Mouse (Mus musculus) hindbrain, embryonic 11.5 days (tissue): ENCODE results near the gene Syt1. TPM values are rescaled to one million over a fixed set of nuclear protein-coding genes. Genes with fewer than 3 reads are reported as not detected.

Experiments used
- ATAC-seq: fragments of 200-750 bp; cut with Nextera tagmentation; 2 replicates; pipeline ENCODE4 v1.8.0; 2017; ENCODE audit warnings: mild to moderate bottlenecking, moderate TSS enrichment, moderate library complexity; ENCODE audit not compliant: low FRiP score
- DNase-seq: peaks from one replicate; pipeline ENCODE4 v3.0.0-alpha.2; 2015; ENCODE audit warnings: low spot score
- H3K27ac ChIP-seq: fragments of 300-500 bp; sonication (generic); 2 replicates; pipeline ENCODE4 v1.5.1; 2014; ENCODE audit warnings: mild to moderate bottlenecking, low read depth, low read length
- H3K27me3 ChIP-seq: fragments of 300-500 bp; sonication (generic); 2 replicates; pipeline ENCODE4 v1.6.1; 2014; ENCODE audit warnings: mild to moderate bottlenecking, low read length, moderate library complexity, mixed read lengths; ENCODE audit not compliant: control insufficient read depth, insufficient read depth
- H3K36me3 ChIP-seq: fragments of 300-500 bp; sonication (generic); 2 replicates; pipeline ENCODE4 v1.6.1; 2014; ENCODE audit warnings: mild to moderate bottlenecking, low read length, moderate library complexity, mixed read lengths; ENCODE audit not compliant: control insufficient read depth, insufficient read depth
- H3K4me1 ChIP-seq: fragments of 300-500 bp; sonication (generic); replicated peaks from 2 replicates; pipeline ENCODE4 v1.6.1; 2014; ENCODE audit warnings: low read length, mixed read lengths; ENCODE audit not compliant: control insufficient read depth, insufficient read depth
- H3K4me2 ChIP-seq: fragments of 300-500 bp; sonication (generic); replicated peaks from 2 replicates; pipeline ENCODE4 v1.6.1; 2014; ENCODE audit warnings: mild to moderate bottlenecking, low read depth, low read length
- H3K4me3 ChIP-seq: fragments of 300-500 bp; sonication (generic); 2 replicates; pipeline ENCODE4 v1.5.1; 2014; ENCODE audit warnings: low read depth, low read length
- H3K9ac ChIP-seq: fragments of 300-500 bp; sonication (generic); 2 replicates; pipeline ENCODE4 v1.6.1; 2014; ENCODE audit warnings: low read depth, low read length
- H3K9me3 ChIP-seq: fragments of 300-500 bp; sonication (generic); 2 replicates; pipeline ENCODE4 v1.6.1; 2016; ENCODE audit warnings: low read length; ENCODE audit not compliant: control insufficient read depth
- WGBS: fragments of 180-500 bp; shearing (Covaris S2); extraction: QIAGEN DNeasy Blood & Tissue Kit; methylation state at CpG from one replicate; pipeline ENCODE4 v1.1.7; 2014; 5-methylcytosine and 5-hydroxymethylcytosine counted together
- polyA plus RNA-seq: library from polyadenylated mRNA; unstranded; fragments of >200 nt; fragmentation: Nextera tagmentation; extraction: Ambion mirVana; gene quantifications from 2 replicates; pipeline ENCODE4 v1.2.1, GENCODE M21; 2014

The Syt1 gene
- polyA plus RNA-seq, 1 experiment from 2014 or later = 28.3 TPM

GRCm38 (mm10) chr10:108619861-108620260, 390.9 kb downstream of the Syt1 start:
- H3K27ac ChIP-seq = no peak overlapping the region
- no peak overlapping the region for H3K4me3 ChIP-seq
- 85% methylated on average over 5 of the region's 5 CpGs for WGBS
- no peak overlapping the region for H3K9ac ChIP-seq
- DNase-seq = no peak
- no peaks in the 10 kb centered on the region for H3K9me3 ChIP-seq
- H3K27me3 ChIP-seq = no peaks in the 10 kb centered on the region
- H3K36me3 ChIP-seq = no peaks in the 10 kb centered on the region
- H3K4me1 ChIP-seq = no peaks in the 10 kb centered on the region
- ATAC-seq = no peak
- no peak overlapping the region for H3K4me2 ChIP-seq

GRCm38 (mm10) chr10:108619217-108619616, 391.6 kb downstream of the Syt1 start:
- 93% methylated on average over 5 of the region's 5 CpGs for WGBS
- H3K9ac ChIP-seq = no peak overlapping the region
- H3K27me3 ChIP-seq = no peaks in the 10 kb centered on the region
- no peak overlapping the region for H3K27ac ChIP-seq
- no peaks in the 10 kb centered on the region for H3K4me1 ChIP-seq
- DNase-seq (no peak), ATAC-seq (no peak)
- H3K4me3 ChIP-seq = no peak overlapping the region
- H3K36me3 ChIP-seq = no peaks in the 10 kb centered on the region
- H3K9me3 ChIP-seq = no peaks in the 10 kb centered on the region
- H3K4me2 ChIP-seq = no peak overlapping the region

GRCm38 (mm10) chr10:108610057-108610644, 400.6 kb downstream of the Syt1 start:
- 77% methylated on average over 14 of the region's 14 CpGs for WGBS
- no peak for DNase-seq

GRCm38 (mm10) chr10:108601672-108602412, 408.9 kb downstream of the Syt1 start:
- DNase-seq (no peak), ATAC-seq (no peak)
- Histone ChIP-seq H3K27me3 (no peaks in the 10 kb centered on the region), H3K27ac (no peak overlapping the region), H3K9me3 (peaks cover 6% of the 10 kb centered on the region; the same call in 1 of the 2 replicates), H3K4me1 (no peaks in the 10 kb centered on the region), H3K9ac (no peak overlapping the region), H3K4me2 (no peak overlapping the region), H3K36me3 (no peaks in the 10 kb centered on the region), H3K4me3 (no peak overlapping the region)
- 94% methylated on average over 8 of the region's 8 CpGs for WGBS

More at GRCm38 (mm10) chr10:108610057-108610644, 400.6 kb downstream of the Syt1 start:
- no peaks in the 10 kb centered on the region for H3K9me3 ChIP-seq
- H3K4me2 ChIP-seq = no peak overlapping the region
- H3K36me3 ChIP-seq = no peaks in the 10 kb centered on the region
- H3K9ac ChIP-seq = no peak overlapping the region
- ATAC-seq = no peak
- no peaks in the 10 kb centered on the region for H3K27me3 ChIP-seq
- H3K27ac ChIP-seq = no peak overlapping the region
- no peak overlapping the region for H3K4me3 ChIP-seq
- no peaks in the 10 kb centered on the region for H3K4me1 ChIP-seq

GRCm38 (mm10) chr10:108600693-108601092, 410.1 kb downstream of the Syt1 start:
- Histone ChIP-seq H3K9ac (no peak overlapping the region), H3K4me2 (no peak overlapping the region), H3K27me3 (no peaks in the 10 kb centered on the region), H3K36me3 (no peaks in the 10 kb centered on the region), H3K9me3 (peaks cover 6% of the 10 kb centered on the region; the same call in 1 of the 2 replicates), H3K27ac (no peak overlapping the region), H3K4me1 (no peaks in the 10 kb centered on the region), H3K4me3 (no peak overlapping the region)
- WGBS = 83% methylated on average over 9 of the region's 9 CpGs
- DNase-seq (no peak), ATAC-seq (no peak)

- no peak for ATAC-seq
- WGBS = 80% methylated on average over 1 of the region's 1 CpGs
Observed at GRCm38 (mm10) chr10:108597385-108597784, 413.4 kb downstream of the Syt1 start.

GRCm38 (mm10) chr10:108596162-108596927, 414.4 kb downstream of the Syt1 start:
- no peak overlapping the region for H3K27ac ChIP-seq
- H3K27me3 ChIP-seq = no peaks in the 10 kb centered on the region
- no peaks in the 10 kb centered on the region for H3K4me1 ChIP-seq
- WGBS = 81% methylated on average over 11 of the region's 11 CpGs
- no peak overlapping the region for H3K4me2 ChIP-seq
- no peak for DNase-seq
- ATAC-seq = no peak
- H3K36me3 ChIP-seq = no peaks in the 10 kb centered on the region
- peaks cover 6% of the 10 kb centered on the region; the same call in 1 of the 2 replicates for H3K9me3 ChIP-seq
- H3K9ac ChIP-seq = no peak overlapping the region
- no peak overlapping the region for H3K4me3 ChIP-seq

More at GRCm38 (mm10) chr10:108597385-108597784, 413.4 kb downstream of the Syt1 start:
- H3K36me3 ChIP-seq = no peaks in the 10 kb centered on the region
- no peak overlapping the region for H3K4me3 ChIP-seq
- H3K4me2 ChIP-seq = no peak overlapping the region
- no peak overlapping the region for H3K9ac ChIP-seq
- H3K27me3 ChIP-seq = no peaks in the 10 kb centered on the region
- DNase-seq = no peak
- H3K9me3 ChIP-seq = peaks cover 6% of the 10 kb centered on the region; the same call in 1 of the 2 replicates
- H3K4me1 ChIP-seq = no peaks in the 10 kb centered on the region
- H3K27ac ChIP-seq = no peak overlapping the region

GRCm38 (mm10) chr10:108589355-108589754, 421.4 kb downstream of the Syt1 start:
- Histone ChIP-seq H3K4me1 (no peaks in the 10 kb centered on the region), H3K4me2 (no peak overlapping the region), H3K9me3 (no peaks in the 10 kb centered on the region), H3K27ac (no peak overlapping the region), H3K9ac (no peak overlapping the region), H3K4me3 (no peak overlapping the region), H3K27me3 (no peaks in the 10 kb centered on the region), H3K36me3 (no peaks in the 10 kb centered on the region)
- no peak for DNase-seq
- no peak for ATAC-seq
- WGBS = 88% methylated on average over 3 of the region's 3 CpGs
